Mouse (Mus musculus) cerebellum, adult 9-11 months (tissue): ENCODE measurements around the gene Itga1.

Source experiments
- DNase-seq: peaks from one replicate; pipeline ENCODE4 v3.0.0; 2022

The Itga1 gene

DNA sequence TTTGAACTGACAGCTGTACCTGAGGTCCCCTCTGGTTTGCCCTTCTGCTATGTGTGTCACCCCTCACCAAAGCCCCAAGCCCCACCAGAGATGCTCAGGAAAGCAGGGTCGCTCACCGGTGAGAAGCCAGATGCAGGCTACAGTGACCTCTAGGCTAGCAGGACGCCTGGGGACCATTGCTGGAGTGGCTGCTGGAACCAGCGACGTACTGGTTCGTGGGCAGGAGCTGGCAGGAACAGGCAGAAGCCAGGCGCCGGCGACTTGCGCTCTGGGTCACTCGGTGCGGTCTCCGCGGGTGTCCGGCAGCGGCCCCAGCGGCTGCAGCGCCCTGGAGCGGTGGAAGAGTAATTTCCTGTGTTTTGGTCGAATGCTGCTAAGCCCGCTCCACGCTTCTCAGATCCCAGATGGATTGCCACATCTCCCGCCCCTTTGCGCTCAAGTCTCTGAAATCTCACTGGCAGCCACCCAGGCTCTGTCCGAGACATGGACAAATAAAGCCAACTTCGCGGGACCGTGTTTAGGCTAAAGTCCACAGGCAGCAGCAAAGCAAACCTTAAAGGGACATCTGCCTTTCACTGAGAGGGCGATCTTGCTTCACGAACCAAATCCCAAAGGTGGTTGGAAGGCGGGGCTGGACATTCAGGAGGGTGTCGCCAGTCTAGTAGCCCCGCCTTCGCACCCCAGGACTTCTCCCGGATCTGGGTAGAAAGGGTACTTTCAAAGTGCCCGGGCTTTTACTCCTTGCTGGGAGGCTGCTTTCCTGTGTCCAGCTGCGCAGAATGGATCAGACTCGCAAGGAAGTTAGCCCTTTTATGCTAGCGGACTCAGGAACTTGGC lies at the start of gene Itga1, which contains the start of gene Gm49395:
TSS of gene Itga1 (minus strand) at position 610 of the 837 bp plus-strand sequence.
TSS of gene Gm49395 (minus strand) at position 567 of the 837 bp plus-strand sequence.
- no peak for DNase-seq

DNA sequence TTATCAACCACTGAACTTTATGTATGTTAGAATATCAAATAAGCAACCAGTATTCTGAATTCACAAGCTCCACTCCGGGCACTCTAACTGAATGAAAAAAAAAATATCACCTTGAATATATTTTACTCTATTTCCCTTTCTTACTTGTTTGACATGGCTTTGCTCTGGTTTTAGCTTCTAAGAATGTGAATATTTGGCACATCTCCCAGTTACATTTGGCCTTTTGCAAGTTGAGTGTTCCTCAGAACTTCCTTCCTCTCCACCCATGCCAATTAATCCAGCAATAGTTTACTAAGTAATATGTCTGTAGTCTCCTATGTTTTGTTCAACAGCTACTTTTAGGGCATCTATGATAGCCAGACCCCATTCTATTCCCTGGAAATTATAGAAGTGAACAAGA lies 48.8 kb upstream of the Itga1 start:
- DNase-seq: no peak

GRCm38 (mm10) chr13:115149849-115150248 lies 48.1 kb upstream of the Itga1 start:
- DNase-seq: no peak

GRCm38 (mm10) chr13:115143575-115143974 lies 41.8 kb upstream of the Itga1 start:
- no peak for DNase-seq

DNA sequence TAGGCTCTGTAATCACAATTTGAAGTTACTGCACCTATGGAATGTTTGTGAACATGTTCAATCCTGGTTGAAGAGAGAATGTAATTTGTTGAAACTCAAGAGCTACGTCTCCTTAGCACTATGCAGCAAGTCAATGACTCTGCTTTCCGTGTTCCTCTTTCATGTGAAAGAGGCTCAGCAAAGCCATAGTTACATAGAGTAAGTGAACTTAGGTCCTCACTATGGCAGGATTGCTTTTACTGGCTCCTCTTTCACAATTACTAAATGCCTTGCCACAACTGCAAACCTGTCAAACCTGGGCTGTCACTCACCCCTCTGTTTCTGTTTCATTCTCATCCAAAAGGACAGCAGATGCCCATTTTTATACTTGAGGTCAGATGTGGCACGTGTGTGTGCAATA lies 40.3 kb upstream of the Itga1 start:
- no peak for DNase-seq

DNA sequence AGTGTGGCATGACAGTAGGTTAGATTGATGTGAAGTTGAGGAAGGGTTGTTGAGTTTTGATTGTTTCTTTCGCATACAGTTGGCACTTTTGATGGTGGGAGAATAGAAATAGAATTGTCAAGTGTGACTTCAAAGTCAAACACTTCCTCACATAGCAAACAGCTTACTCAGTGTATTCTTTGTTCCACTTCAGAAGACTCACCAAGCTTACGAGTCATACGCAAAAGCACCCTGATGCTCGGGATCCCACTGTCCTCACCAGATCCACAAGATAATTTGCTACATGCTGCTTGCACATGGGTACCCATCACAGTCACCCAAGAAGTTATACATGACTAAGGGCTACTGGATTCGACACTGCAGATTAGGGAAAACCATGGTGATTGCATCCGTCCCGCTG lies 36.7 kb upstream of the Itga1 start:
- DNase-seq: no peak

DNA sequence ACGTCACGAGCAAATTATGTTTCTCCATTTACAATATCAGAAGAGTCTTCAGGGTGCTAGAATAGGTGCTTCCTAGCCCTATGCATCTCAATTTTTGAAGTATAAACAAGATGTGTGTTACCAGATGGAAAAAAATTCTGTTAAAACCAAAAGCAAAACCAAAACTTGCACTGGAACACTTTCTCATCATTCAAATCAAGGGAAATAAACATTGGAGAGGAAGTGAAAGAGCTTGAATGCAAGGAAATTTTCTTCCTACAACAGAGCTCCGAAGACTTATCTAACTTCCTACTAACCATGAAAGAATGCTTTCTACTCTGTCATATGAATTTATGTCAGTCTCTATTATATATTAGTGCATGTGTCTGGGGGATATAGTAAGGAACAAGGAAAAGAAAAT lies 35.0 kb upstream of the Itga1 start:
- no peak for DNase-seq

GRCm38 (mm10) chr13:115132435-115132834 lies 30.7 kb upstream of the Itga1 start:
- no peak for DNase-seq

DNA sequence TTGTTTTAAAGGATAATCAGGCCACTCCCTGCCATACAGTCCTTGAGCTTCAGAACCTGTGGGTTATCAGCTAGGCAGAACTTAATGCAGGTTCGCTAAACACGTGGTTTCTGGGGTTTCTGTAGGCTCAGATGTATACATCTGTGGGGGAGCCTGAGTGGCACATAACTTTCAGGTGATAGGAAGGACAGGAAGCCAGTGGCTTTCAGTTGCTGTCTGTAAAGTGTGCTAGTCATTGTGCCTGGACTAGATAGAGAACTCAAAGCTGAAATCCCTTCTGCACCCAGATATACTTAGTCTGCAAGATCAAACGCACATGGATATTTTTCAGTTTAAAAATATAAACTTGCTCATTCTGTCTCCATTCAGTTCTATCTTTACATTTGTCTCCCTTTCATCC lies 29.6 kb upstream of the Itga1 start:
- DNase-seq: no peak

- DNase-seq: no peak
These were observed 28.3 kb upstream of the Itga1 start for GRCm38 (mm10) chr13:115130035-115130434.

- DNase-seq: no peak
These were observed 26.1 kb upstream of the Itga1 start for GRCm38 (mm10) chr13:115127826-115128225.

DNA sequence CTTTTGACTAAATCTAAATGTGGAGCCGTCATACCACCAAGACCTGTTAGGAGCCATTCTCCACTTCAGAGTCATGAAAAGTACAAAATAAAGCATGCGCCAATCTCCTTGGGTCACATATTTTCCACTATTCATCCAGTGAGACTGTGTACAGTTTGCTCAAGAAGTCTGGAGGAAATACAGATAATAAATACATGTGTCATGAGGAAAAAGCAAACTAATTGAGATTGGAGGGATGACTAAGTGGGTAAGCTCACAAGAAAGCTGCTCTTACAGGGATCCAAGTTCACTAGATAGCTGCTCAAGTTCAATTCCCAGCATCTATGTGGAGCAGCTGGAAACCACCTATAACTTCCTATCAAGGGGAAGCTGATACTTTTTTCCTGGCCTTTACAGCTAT lies 24.8 kb upstream of the Itga1 start:
- no peak for DNase-seq

DNA sequence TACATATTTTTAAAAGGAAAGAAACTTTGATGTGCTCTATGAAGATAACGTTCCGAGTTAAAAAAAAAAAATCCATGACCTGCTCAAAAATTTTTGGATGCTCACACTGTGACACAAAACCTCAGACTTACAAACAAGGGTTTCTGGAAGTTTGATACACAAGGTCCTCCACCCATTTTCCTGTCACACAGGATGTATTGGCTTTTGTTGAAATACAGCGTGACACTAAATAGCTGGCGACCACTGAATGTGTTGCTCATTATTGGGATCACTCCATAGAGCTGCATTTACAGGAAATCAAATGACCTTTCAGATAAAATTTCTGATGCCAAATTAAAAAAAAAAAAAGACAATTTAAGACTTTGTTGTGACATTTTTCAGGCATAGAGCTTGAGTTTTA lies 23.4 kb upstream of the Itga1 start:
- DNase-seq: no peak

DNA sequence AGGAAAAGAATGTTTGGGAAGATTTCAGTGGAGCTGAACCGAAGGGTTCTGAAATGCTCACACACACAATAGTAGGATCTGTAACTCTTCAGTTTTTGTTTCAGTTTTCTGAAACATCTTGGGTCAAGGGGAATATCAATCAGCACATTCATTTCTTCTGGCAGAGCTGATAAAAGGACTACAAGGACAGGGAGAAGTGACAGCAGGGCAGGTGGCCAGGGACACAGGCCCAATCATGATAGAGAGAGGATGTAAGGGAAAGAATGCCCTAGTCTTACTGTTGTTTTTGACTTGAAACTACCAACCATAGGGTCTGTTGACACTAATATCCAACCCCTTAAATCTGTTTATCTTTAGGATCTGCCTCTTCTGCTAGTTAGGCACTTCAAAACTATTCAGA lies 22.8 kb upstream of the Itga1 start:
- no peak for DNase-seq

GRCm38 (mm10) chr13:115118756-115119155 lies 17.0 kb upstream of the Itga1 start:
- DNase-seq: no peak

DNA sequence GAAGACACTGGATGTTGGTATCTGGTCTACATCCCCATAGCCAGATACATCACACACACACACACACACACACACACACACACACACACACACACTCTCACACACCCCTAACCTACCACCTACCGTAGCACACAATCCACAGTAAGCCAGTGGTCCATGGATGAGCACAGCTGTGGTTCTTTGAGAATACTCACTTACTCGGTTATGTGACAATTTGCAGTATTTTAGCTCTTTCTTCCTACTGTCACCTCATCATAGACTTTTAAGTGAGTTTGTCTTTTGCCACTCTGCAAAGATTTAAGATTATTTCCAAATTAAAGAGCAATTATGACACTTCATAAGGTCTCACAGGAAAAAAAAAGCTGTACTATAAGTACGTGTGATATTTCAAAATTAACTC lies 16.4 kb upstream of the Itga1 start:
- DNase-seq: no peak

DNA sequence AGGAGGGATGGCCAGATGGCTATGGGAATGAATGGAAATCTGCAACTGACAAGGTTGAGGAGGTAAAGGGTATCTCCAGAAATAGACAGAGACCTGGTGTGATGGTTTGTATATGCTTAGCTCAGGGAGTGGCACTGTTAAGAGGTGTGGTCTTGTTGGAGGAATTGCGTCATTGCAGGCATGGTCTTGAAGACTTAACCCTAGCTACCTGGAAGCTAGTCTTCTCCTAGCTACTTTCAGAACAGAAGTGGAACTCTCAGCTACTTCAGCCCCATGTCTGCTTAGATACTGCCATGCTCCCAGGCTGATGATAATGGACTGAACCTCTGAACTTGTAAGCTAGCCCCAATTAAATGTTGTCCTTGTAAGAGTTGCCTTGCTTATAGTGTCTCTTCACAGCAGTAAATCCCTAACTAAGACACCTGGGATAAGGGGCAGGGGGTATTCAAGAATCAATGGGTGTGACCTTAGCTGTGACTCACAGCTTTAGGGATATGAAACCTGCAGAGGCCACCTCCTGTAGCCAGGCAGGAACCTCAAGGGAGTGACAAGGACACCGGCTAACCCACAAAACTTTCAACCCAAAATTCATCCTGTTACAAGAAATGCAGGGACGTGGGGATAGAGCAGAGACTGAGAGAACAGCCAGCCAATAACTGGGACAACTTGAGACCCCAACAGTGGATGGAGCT lies 15.3 kb upstream of the Itga1 start:
- DNase-seq: no peak

DNA sequence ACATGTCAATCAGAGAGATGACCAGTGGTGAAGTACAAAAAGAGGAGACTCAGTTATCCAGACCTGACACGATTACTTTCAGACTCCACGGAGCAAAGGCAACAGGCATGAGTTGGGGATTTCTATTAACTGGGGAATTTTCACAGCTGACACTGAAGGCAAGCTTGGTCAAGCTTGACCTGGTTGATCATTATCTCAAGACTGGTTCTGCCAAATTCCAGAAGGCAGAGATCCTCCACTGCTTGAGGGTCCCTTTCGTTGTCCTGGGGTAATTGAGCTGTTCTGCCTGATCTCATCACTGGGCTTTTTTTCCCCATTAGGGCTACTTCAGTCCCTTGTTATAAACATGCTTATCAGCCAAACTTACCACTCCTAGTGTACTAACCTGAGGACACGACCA lies 7.9 kb upstream of the Itga1 start:
- DNase-seq: no peak

- DNase-seq: no peak
These were observed 5.7 kb upstream of the Itga1 start for GRCm38 (mm10) chr13:115107436-115107835.

GRCm38 (mm10) chr13:115106183-115106582 lies 4.4 kb upstream of the Itga1 start:
- DNase-seq: no peak

DNA sequence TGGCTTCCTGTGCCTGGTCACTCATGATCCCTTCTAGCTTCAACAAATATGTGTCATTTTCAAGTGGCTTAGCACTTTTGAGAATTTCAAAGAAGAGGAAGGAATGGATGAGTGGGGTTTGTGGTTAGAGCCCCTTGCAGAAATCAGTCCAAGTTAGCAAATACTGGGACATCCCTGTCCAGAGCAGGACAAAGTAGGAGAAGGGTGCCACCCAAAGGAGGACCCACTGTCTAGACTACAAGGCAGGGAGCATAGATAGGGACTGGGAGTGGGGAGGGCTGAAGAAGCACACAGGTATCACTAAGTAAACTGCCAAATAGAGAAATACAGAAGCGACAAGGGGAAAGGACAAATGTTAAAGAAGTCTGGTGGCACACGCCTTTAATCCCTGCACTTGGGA lies 990 bp upstream of the Itga1 start:
- DNase-seq: no peak

DNA sequence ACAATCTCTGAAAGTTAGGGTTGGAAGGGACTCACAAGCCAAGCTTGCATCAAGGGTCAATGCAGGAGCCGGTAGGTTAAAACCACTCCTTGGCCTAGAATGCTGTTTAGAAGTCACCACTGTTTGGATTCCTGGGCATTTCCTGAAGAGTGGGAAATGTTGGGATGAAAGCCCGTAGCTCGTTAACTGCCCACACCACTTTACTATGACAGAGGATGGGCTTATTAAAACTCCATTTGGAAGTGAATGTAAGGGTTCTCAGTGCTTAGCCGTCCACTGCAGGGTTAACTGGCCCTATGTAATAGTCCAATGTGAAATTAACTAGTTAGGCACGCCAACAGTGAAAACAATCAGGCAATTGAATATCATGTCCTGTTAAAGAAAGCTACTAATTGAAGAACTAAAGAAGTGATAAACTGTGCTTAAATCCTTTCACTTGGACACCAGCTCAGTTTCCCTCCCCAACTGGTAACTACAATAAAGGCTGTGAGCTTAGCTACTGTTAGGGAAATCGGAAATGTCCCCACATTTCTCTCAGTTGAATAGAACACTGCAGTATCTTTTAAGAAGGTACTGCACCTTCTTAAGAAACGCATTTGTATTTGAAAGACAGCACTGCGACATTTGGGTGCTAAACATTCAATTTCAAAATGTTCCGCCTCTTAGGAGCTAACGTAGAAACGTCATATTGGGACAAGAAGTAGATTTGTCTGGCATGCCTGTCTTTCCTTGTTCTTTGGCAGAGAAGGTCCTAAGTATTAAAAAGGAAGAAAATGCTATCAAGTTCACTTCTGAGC lies 1.2 kb downstream of the Itga1 start:
- no peak for DNase-seq

DNA sequence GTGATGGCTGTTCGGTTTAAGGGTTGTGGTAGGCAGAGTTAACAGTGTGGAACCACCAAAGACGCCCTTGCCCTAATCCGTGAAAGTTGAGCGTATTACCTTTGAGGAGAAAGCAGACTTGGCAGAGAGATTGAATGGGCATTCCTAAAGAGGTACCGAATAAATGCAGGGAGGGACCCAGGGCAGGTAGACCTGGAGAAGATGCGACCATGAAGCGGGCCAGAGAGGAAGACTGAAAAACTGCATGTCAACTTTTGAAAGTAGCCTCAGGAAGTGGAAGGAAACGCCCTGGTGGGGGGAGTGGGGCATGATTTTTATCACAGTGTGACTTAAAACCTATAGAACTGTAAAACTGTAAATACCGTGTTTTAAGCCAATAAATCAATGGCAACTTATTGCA lies 2.4 kb downstream of the Itga1 start:
- no peak for DNase-seq

DNA sequence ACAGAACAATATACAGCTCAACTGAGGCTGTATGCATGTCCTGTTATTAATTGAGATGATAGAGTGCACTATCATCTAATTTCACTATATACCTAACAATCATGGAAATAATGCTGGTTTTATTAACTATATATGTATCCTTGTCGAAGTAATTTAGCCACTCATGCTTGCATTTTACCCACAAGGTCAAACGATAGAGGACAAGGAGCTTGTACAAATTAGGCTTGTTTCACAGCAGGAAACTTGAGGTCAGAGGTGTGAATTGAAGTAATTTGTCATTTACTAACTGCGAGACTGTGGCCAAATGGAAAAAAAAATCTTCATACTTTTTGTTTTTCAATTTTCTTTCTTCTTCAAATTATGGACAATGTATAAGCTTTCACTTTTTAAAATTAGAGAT lies 3.5 kb downstream of the Itga1 start:
- DNase-seq: no peak
